Mouse (Mus musculus) left cerebral cortex, adult 2 months (tissue): ENCODE data around the gene Cbl. TPM values are rescaled to one million over a fixed set of nuclear protein-coding genes. Genes with fewer than 3 reads are reported as not detected.

Experiments
- DNase-seq, 2 experiments: peaks; one replicate each; pipeline ENCODE4 v3.0.0; 2021 to 2022; ENCODE audit warnings: low spot score in 2 of 2, mixed read lengths in 1 of 2; ENCODE audit errors: extremely low spot score in 1 of 2
- H3K27ac ChIP-seq: fragments of 200-600 bp; 2 replicates; pipeline ENCODE4 v1.8.1; 2022
- H3K4me3 ChIP-seq: fragments of 200-600 bp; 2 replicates; pipeline ENCODE4 v1.8.1; 2022
- CTCF ChIP-seq: fragments of 200-600 bp; IDR thresholded peaks from 2 replicates; pipeline ENCODE4 v1.8.1; 2022; ENCODE audit warnings: antibody characterized with exemption, mild to moderate bottlenecking, moderate library complexity
- intact Hi-C: fragments of 180-260 bp; cut with DNase I; formaldehyde crosslinking; loops from one replicate; pipeline ENCODE4 v1.15.1; 2025
- total RNA-seq, 2 experiments: library from RNA; stranded (reverse); gene quantifications; 2 replicates each; pipeline ENCODE4 v1.2.3; 2021

Gene Cbl
- total RNA-seq, 2 experiments from 2014 or later: 59.5 to 66.3 TPM

DNA sequence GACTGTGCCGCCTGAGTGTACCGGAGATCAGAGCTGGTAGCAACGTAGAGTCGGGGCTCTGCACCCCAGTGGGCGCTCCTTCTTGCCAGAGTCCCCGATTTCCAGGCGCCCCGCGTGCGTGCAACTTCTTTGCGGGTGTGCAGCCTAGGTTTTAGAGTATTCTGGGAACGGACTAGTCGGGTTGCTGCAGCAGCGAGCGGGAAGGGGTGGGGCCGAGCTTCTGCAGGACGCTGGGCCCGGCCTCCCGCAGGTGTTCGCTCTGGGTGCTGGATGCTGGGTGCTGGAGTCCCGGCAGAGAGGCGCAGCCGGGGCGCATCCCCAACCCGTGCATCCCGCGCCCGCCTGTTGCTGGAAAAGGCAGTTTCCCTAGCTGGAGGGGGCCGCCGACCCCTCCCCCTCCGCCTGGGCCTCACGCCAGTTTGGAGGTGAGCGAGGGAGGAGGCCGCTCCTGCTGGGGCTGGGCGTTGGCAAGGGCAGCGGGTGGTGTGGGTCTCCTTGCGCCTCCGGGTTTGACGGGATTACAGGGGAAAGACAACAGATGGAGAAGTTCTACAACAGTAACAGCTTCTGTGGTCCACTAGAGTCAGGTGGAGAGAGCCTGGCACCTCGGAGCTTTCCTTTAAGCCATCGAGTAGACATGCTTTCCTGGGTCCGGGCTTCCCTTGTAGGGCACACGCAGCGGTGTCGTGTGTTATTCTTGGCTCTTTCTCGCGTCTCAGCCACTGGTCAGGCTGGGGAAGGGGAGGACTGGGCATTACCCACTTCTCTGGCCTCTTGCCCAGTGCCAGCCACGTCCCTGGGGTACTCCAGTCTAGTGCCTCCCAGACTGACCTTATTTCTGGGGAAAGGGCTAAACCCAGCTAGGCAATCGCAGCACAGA lies 98.8 kb downstream of the Cbl start:
- Histone ChIP-seq H3K4me3 (peak overlapping the region; percentile 50), H3K27ac (peak overlapping the region; percentile 47)
- intact Hi-C loops: no loop called here
- DNase-seq: no peak
- no peak for TF ChIP-seq CTCF

DNA sequence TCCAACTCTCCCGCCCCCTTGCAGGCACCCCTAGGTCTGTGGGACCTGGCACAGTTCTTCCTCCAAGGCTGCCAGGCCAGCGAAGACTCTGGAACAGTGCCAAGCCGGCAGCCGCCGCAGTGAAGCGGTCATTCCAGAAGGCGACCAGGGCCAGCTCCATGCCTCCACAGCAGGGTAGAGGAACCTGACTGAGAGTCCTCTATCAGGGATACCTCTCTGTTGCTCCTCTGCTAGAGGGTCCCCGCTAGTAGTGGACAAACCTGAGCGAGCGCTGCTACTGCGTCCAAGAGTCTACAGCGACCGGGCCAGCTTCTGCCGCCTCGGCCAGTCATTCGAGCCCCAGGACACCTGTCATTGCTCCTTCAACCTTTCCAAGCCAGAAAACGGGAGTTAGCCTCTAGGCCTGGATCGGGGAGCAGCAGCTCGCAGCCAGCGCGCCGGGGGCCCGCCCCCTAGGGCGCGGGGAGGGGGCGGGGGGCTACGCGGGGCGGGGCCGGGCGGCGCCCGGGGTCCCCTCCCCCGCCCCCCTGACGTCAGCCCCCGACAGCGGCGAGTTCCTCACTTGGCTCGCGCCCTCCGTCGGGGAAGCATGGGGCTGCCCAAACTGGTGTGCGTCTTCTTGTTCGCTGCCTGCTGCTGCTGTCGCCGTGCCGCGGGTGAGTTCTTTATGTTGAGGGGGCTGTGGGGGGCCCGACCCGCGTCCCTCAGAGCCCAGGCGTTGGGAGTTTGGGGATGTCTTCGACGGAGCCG lies 99.6 kb downstream of the Cbl start, which contains the start of gene Mcam:
TSS of gene Mcam (plus strand) at position 369 of the 750 bp plus-strand sequence.
- H3K27ac ChIP-seq: peak within 1 kb of the TSS; percentile 47
- peak within 1 kb of the TSS; percentile 50 for H3K4me3 ChIP-seq
- intact Hi-C loops: no loop called here
- DNase-seq: peak in 1 of 2 experiments; percentile 42
- TF ChIP-seq CTCF: no peak

DNA sequence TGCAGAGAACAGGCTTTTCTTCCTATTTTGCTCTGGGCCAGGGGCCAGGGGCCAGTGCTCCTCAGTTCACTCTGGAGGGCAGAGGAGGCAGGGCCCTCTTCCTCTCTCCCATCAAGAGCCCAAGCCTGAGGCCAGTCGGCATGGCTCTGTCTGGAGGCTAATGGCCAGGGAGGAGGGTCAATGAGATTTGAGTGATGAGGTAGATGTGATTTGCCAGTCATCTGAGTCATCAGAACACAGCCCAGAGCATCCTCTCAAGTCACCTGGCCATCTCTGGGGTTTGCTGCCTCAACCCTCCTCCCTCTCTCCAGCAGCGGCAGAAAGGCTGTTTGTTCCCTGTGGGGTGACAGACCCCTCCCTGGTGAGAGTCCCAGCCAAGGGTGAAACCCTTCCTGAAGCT lies 100.6 kb downstream of the Cbl start:
- intact Hi-C loops: no loop called here
- TF ChIP-seq CTCF: no peak
- Histone ChIP-seq H3K4me3 (0 out of 2 replicates have a peak overlapping the region, but pooled peaks have one; percentile 50), H3K27ac (peak overlapping the region; percentile 5)
- DNase-seq: no peak

DNA sequence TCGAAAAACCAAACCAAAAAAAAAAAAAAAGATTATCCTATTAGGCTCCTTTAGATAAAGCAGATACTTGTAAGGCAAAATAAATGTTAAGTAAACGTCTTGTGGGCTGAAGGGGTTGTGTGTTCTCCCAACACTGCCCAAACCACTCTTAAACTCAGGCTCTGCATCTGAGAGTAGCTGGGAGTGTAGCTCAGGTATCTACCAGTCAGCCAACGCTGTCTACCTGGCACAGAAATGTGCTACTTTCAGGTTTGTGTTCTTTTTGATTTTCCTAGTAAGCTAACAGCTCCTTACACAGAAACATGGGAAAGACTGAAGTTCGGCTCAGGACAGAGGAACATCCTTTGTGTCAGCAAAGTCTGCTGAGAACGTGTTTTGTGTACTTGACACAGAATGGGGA lies 101.6 kb downstream of the Cbl start:
- no peak for TF ChIP-seq CTCF
- no peak overlapping the region for H3K4me3 ChIP-seq
- intact Hi-C loops: no loop called here
- no peak for DNase-seq
- no peak overlapping the region for H3K27ac ChIP-seq

DNA sequence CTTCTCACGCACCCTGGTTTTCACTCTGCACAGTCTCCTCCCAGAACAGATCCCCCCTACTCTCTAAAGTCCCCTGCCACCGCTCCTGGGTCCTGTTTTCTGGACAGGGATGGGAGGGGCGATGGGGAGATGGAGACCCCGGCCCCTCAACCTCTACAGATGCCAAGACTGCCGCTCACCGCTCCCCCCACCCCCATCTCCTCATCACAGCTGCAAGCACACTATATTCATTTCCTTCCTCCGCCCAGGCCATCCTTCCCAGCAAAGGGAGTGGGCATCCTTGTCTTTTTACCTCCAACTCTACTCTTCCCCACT lies 102.6 kb downstream of the Cbl start:
- intact Hi-C loops: no loop called here
- TF ChIP-seq CTCF: no peak
- no peak for DNase-seq
- H3K27ac ChIP-seq: no peak overlapping the region
- no peak overlapping the region for H3K4me3 ChIP-seq

DNA sequence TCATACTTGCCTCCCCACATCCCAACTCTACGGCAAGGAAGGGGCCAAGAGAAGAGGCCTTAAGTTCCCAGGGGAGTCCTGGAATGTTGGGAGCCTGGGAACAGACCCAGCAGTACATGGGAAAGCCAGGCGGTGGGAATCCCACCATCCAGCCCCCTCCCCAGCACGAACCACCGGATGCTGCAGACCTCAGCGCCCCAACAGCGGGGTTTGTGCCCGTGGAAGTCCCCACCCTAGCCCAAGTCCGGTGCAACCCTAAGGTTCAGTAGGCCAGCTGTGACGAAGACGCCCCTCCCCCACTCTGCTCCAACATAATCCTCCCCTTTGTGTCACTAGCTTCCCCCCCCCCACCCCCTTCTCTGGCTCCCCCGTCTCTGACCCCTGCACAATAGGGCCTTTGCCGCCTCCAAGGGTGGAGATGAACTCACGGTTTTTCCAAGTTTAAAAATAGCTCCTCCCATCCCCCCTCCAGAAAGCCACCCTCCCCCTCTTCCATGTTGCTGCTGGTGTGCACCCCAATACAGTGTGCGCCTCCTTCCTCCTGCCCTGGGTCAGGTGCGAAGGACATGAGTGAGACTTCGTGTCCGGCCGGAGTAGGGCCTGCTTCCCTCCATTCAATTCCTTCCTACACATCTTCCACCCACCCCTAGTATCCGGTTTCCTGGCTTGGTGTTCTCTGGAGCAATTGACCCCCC lies 103.1 kb downstream of the Cbl start:
- H3K4me3 ChIP-seq: peak overlapping the region; percentile 42
- H3K27ac ChIP-seq: peak overlapping the region; percentile 61; the same call in 1 of the 2 replicates
- TF ChIP-seq CTCF: no peak
- intact Hi-C loops: no loop called here
- DNase-seq: no peak

DNA sequence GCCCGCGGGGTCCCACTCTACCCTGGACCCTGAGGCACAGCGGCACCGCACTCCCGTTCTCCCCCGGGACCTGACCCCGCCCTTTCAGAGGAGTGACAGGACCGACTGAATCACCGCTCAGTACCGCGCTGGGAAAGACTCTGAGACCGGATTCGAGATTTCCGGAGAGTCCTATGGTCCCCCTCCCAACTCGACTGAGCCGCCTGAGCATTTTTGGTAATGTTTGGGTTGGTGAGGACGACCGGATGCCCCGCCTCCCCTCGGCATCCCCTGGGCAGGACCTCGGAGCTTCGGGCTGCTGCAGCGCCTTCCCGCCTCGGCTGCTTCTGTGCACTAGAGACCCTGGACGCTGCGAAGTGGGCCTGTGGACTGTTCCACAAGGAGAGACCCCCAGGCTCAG lies 103.8 kb downstream of the Cbl start:
- DNase-seq: peak in 1 of 2 experiments; percentile 43
- intact Hi-C loops: no loop called here
- Histone ChIP-seq H3K27ac (peak overlapping the region; percentile 61; the same call in 1 of the 2 replicates), H3K4me3 (peak overlapping the region; percentile 42)
- no peak for TF ChIP-seq CTCF

DNA sequence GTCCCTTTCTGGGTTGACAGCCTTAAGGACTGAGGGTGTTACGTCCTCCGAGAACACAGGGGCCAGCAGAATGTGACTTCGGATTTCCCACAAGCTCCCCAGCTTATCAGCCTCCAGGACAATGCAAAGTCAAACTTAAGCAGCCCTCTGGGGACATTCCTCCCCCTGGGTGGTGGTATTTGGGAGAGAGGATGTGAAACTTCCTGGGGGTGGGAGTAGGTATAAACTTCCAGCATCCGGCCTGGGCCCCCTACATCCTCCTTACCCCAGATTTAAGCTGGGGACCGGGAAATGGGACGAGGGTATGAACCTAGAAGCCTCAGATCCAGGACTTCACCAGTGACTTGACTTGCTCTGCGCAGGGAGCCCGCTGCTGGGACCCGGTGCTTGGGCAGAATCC lies 104.2 kb downstream of the Cbl start:
- DNase-seq: no peak
- TF ChIP-seq CTCF: no peak
- peak overlapping the region; percentile 42 for H3K4me3 ChIP-seq
- intact Hi-C loops: loop anchor here (5.0 kb wide), 1 partner anchor 263 kb away; no protein-coding TSS in a partner anchor
- peak overlapping the region; percentile 61; the same call in 1 of the 2 replicates for H3K27ac ChIP-seq

DNA sequence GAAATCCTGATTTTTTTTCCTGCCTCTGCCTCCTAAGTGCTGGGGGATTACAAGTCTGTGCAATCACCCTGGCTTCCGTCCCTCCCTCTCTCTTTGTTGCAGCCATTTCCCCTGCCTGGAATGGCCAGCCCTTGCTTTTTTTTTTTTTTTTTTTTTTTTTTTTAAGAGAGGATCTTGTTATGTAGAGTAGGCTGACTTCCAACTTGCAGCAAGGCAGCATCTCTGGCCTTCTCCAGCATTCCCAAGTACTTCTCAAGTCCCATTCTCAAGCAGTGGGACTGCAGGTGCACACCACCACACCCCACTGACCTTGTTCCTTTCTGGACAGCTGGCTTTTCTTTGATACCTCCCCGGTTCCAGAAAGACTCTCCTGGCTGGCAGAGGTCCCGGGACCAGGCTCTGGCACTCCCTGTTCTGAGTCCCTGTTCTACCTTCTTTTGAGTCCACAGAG lies 106.5 kb downstream of the Cbl start:
- intact Hi-C loops: loop anchor here (5.0 kb wide), 1 partner anchor 265 kb away; no protein-coding TSS in a partner anchor
- Histone ChIP-seq H3K27ac (no peak overlapping the region), H3K4me3 (no peak overlapping the region)
- no peak for DNase-seq
- no peak for TF ChIP-seq CTCF

DNA sequence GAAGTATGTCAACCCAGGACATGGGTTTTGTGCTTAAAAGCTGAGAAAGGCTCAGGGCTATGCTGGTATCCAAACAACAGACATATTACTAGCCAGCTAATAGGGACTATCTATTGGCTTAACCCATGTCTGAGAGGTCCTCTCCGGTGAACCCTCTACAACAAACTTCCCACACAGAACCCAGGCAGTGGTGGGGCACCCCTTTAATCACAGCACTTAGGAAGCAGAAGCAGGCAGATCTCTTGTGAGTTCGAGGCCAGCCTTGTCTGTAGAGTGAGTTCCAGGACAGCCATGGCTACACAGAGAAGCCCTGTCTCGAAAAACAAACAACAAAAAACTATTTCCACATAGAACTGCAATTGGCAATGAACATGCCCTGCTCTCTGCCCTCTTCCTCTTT lies 107.1 kb downstream of the Cbl start:
- DNase-seq: no peak
- Histone ChIP-seq H3K4me3 (no peak overlapping the region), H3K27ac (no peak overlapping the region)
- TF ChIP-seq CTCF: no peak
- intact Hi-C loops: loop anchor here (1.0 to 5.0 kb wide), 2 partner anchors 108 to 266 kb away; partner anchors contain the start of gene Cbl

DNA sequence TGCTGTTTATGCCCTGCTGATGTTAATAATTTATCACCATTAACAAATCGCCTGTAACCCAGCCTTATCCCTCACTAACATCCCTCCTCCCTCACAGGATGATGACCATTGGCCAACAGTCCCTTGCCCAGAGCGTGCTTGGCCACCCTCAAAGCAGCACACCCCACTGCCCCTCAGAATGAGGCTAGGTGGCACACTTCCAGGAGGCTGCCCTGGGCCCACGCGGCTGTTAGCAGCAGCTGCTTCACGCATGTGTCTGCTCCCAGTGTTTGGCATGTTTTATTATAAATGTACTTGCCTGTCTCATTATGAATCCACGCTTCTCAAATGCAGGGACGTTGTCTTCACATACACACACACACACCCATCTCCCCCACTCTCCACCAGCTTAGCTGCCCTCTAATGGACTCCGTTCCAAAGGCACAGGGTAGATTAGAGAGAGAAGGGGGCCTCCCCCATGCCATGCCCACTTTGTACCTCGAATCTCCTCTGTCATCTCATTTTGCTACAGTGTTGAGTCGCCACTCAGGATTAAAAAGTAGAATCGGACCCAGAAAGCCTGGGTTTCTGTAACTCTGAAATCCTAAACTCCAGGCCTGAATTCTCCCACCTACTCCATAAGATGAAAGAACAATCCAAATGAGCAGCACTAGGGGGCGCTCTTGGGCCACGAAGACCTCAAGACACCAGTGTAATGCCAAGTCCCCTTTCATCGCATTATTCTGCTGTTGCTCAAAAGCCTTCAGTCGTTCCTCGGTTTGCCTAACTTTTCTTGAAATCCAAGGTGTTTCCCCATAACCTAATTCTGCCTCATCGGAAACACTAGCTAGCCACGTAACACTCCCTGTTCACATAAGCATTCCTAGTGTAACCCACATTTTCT lies 108.1 kb downstream of the Cbl start:
- DNase-seq: peak; percentile 85 to 86
- Histone ChIP-seq H3K4me3 (0 out of 2 replicates have a peak overlapping the region, but pooled peaks have one; percentile 13), H3K27ac (no peak overlapping the region)
- intact Hi-C loops: loop anchor here (1.0 to 5.0 kb wide), 2 partner anchors 109 to 267 kb away; partner anchors contain the start of gene Cbl
- TF ChIP-seq CTCF: peak; percentile 91
